Mouse (Mus musculus) telencephalon, adult 2 months (tissue): Measurements from ENCODE around the gene Loxl4.

Source experiments
- DNase-seq: peaks from one replicate; pipeline ENCODE4 v3.0.0-alpha.2; 2011; ENCODE audit warnings: low read depth, low spot score

Gene Loxl4

GRCm38 (mm10) chr19:42612654-42613053 is at the start of gene Loxl4:
TSS of gene Loxl4 (minus strand) at chr19:42612813.
- no peak for DNase-seq

DNA sequence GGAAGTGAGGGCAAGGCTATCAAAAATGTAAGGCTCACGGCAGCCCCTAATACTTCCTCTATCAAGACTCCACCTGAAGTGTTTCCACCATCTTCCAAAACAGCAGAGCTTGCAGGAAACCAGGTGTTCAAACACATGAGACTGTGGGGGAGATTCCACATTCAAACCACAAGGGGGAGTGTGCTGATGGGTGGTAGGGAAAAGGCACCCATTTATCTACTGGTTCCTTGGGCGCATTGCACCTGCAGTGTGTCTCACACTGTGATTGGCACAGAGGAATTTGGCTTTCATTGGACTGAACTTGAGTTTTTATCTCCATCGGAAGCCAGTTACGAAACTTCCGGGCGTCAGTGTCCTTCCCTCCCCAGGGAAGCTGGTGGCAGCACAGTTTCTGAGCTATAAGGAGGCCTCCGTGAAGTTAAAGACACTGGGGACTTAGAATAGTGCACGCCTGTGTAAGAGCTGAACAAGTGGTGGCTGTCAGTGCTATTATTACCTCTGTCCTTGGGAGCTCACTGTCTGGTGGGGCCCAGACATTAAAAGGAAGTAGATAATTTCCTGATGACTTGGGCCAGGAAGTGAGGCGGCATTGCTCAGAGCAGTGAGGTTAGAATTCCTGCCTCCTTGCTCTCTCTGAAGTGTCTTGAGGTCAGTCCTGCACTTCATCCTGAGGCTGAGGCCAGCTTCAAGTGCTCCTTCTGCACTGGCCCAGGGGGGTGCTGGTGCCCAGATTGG is 49.0 kb upstream of the Loxl4 start:
- DNase-seq = no peak

GRCm38 (mm10) chr19:42660244-42660565 is 47.6 kb upstream of the Loxl4 start:
- DNase-seq = no peak

- no peak for DNase-seq
Measured at GRCm38 (mm10) chr19:42659354-42660243, 47.0 kb upstream of the Loxl4 start.

- no peak for DNase-seq
Measured at GRCm38 (mm10) chr19:42658435-42659135, 46.0 kb upstream of the Loxl4 start.

GRCm38 (mm10) chr19:42657769-42658168 is 45.2 kb upstream of the Loxl4 start:
- no peak for DNase-seq

GRCm38 (mm10) chr19:42657306-42657705 is 44.7 kb upstream of the Loxl4 start:
- no peak for DNase-seq

DNA sequence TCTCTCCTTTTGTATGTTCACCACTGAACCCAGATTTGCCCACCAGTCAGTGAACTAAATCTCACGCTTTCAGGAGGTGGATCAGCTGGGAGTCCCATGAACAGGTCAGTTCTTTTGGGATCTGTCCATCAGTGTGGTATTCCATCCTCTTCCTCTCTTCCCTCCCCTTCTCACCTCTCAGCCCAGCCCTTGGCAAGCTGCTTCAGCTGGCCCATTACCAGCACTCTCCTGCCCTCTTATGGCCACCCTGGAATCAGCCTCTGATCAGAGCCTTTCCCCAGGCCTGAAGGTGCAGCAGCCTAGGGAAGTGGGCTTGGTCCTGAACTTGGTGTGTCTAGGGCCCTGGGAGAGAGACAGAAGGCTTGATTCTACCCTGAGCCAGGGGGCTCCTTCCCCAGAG is 42.4 kb upstream of the Loxl4 start:
- no peak for DNase-seq

DNA sequence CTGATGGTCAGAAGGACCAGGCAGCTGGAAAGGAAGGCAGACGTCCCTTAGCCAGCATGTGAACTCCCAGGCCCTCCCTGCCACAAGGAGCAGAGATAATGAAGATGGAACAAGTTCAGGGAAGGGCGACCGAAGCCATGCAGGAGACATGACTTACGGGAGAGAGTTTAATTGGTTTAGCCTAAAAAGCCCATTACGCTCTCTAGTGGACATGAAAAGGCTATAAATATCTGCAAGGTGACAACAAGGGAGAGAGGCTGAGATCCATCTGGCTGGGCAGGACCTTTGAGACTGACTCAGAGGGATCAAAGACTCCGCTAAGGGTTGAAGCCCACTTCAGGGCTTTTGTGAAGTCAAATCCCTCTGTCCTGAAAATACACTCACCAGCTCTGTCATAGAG is 40.5 kb upstream of the Loxl4 start:
- no peak for DNase-seq

GRCm38 (mm10) chr19:42652425-42652824 is 39.8 kb upstream of the Loxl4 start:
- no peak for DNase-seq

DNA sequence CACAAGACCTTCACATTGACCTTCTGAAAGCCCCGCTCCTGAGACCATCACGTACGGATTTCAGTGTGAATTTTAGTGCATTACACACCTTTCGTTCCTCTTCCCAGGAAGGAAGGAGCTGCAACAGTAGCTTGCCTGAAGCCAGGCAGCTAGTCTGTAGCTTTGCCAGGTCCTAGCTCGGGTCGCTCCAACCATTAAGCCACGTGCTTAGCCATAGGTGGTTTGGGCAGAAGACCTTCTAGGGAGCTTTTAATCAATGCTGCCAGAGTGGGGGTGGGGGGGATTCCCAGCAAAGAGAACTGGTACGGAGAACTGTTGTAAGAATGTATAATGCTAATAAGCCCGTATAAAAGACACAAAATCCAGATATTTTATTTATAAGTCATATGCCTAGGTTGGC is 27.6 kb upstream of the Loxl4 start:
- no peak for DNase-seq

- DNase-seq = no peak
Measured at GRCm38 (mm10) chr19:42639544-42639943, 26.9 kb upstream of the Loxl4 start.

DNA sequence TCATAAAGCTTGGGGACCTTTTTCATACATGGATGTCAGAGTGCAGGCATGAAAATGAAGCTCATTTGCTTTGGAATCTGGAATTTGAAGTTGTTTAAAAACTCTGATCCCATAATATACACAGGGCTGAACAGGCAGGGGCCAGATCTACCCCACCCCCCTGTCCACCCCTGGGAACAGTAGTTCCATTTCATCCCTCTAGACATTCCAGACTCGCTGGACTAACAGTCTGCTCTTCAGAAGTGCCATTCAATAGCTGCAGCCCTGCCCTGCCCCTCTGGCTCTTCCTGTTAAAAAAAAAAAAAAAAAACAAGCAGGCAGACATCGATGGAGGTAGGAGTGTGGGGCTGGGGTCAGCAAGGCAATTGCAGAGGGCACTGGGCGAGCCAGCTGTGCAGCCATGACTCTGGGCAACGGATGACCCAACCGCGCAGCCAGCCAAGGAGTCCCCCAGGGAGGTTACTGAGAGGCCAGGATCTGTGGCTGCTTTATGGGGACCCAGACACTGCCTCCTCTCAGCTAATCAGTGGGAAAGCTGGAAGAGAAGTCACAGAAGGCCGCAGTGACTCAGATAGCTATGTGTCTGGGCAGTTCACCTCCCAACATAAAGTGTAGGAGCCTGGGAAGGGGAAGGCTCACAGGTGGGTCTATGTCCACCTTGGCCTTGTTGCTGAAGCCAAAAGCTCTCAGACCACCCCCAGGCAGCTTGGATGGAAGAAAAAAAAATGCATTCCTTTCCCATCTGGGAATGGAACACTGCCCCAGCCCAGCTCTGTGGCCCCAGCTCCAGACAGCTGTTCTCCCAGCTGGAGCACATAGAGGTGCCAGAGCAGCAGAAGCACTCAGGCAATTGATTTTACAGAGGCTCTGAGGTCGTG is 26.2 kb upstream of the Loxl4 start:
- no peak for DNase-seq

GRCm38 (mm10) chr19:42636631-42637030 is 24.0 kb upstream of the Loxl4 start:
- no peak for DNase-seq

GRCm38 (mm10) chr19:42633650-42634049 is 21.0 kb upstream of the Loxl4 start:
- no peak for DNase-seq

DNA sequence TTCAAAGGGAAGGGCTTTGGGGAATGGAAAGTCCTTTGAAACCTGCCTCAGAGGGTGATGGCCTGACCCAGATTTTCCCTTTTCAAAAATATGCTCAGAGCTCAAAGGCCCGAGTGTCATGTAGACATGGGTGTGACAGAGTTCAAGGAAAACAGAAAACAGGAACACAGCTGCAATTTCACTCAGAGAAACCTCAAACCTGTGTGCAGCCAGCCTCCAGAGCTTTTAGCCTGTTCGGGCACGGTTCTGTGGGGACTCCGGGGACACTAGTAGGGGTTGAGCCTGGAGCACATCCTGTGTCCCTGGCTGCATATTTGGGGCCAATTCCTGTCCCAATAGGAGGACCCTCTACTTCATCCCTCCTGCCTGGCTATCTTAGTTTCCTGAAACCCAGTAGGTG is 19.7 kb upstream of the Loxl4 start:
- no peak for DNase-seq

DNA sequence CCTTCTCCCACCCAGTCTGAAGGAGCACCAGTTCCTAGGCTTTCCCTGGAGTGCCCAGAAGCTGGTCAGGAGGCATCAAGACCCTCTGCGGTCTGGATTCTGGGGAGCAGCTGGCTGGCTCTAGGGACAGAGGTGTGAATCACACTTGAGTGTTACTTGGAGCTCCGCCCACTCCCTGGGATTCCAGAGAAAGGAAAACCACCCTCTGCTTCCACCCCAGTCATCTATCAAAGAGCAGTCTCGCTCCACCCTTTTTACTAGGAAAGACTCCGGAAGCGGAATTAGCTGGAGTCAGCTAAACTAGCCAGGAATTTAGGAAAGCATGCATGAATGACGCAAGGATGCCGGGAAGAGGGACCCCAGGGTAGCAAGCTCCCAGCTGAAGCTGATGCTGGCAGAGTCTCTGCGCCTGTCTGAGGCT is 18.9 kb upstream of the Loxl4 start:
- no peak for DNase-seq

- DNase-seq = no peak
Measured at GRCm38 (mm10) chr19:42628068-42628467, 15.5 kb upstream of the Loxl4 start.

GRCm38 (mm10) chr19:42613647-42614225 is 1.1 kb upstream of the Loxl4 start:
- no peak for DNase-seq

DNA sequence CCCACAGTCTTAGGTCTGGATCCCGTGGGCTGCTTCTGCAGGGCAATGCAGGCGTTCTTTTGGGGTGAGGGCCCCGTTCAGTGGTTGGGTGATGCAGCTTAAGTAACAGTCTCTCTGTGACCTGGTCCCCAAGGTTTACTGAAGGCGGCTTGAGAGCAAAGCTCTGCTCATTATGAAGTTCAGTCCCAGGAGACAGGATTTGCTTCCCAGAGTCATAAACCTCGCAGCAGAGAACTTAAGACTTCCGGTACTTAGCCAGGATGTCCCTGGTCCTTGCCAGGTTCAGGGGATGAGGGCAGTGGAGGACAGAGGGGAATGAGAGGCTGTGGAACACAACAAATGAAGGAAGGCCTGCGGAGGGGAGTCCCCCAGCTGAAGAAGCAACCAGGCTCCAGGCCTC is 503 bp upstream of the Loxl4 start:
- no peak for DNase-seq

- DNase-seq = no peak
Measured at GRCm38 (mm10) chr19:42611746-42612145, 867 bp downstream of the Loxl4 start.
